Mouse (Mus musculus) embryonic facial prominence, embryonic 13.5 days (tissue): ENCODE measurements around the gene Slc35f6. TPM values are rescaled to one million over a fixed set of nuclear protein-coding genes. Genes with fewer than 3 reads are reported as not detected.

Source experiments
- ATAC-seq: fragments of 200-750 bp; cut with Nextera tagmentation; 2 replicates; pipeline ENCODE4 v1.8.0; 2017; ENCODE audit warnings: low read depth; ENCODE audit not compliant: insufficient number of reproducible peaks, insufficient read depth, low FRiP score, low TSS enrichment
- H3K27ac ChIP-seq: fragments of 300-500 bp; sonication (generic); 2 replicates; pipeline ENCODE4 v1.5.1; 2015; ENCODE audit warnings: moderate library complexity, mild to moderate bottlenecking, inconsistent platforms
- H3K27me3 ChIP-seq: fragments of 300-500 bp; sonication (generic); 2 replicates; pipeline ENCODE4 v1.6.1; 2015; ENCODE audit warnings: mild to moderate bottlenecking, inconsistent platforms
- H3K36me3 ChIP-seq: fragments of 300-500 bp; sonication (generic); 2 replicates; pipeline ENCODE4 v1.6.1; 2015; ENCODE audit warnings: mild to moderate bottlenecking, inconsistent platforms
- H3K4me1 ChIP-seq: fragments of 300-500 bp; sonication (generic); 2 replicates; pipeline ENCODE4 v1.6.1; 2015; ENCODE audit warnings: inconsistent platforms
- H3K4me2 ChIP-seq: fragments of 300-500 bp; sonication (generic); 2 replicates; pipeline ENCODE4 v1.6.1; 2015; ENCODE audit warnings: moderate library complexity, mild to moderate bottlenecking, inconsistent platforms
- H3K4me3 ChIP-seq: fragments of 300-500 bp; sonication (generic); 2 replicates; pipeline ENCODE4 v1.5.1; 2015; ENCODE audit warnings: mild to moderate bottlenecking, inconsistent platforms
- H3K9ac ChIP-seq: fragments of 300-500 bp; sonication (generic); 2 replicates; pipeline ENCODE4 v1.6.1; 2015; ENCODE audit warnings: mild to moderate bottlenecking, inconsistent platforms
- H3K9me3 ChIP-seq: fragments of 300-500 bp; sonication (generic); 2 replicates; pipeline ENCODE4 v1.6.1; 2016; ENCODE audit warnings: inconsistent platforms
- whole genome bisulfite sequencing: fragments of 180-500 bp; shearing (Covaris S2); methylation state at CpG from one replicate; pipeline ENCODE4 v1.1.7; 2015; ENCODE audit warnings: mixed read lengths; 5-methylcytosine and 5-hydroxymethylcytosine counted together
- polyA plus RNA-seq: library from polyadenylated mRNA; unstranded; fragments of >200 nt; fragmentation: Nextera tagmentation; extraction: Ambion mirVana; gene quantifications from 2 replicates; pipeline ENCODE4 v1.2.1, GENCODE M21; 2015

Gene Slc35f6
- polyA plus RNA-seq, 1 experiment from 2014 or later: 25.0 TPM

GRCm38 (mm10) chr5:30638041-30638440 is 9.7 kb upstream of the Slc35f6 start:
- Histone ChIP-seq H3K27ac (no peak overlapping the region), H3K4me1 (no peaks in the 10 kb centered on the region), H3K9me3 (no peaks in the 10 kb centered on the region), H3K9ac (no peak overlapping the region), H3K36me3 (no peaks in the 10 kb centered on the region), H3K27me3 (peaks cover 3% of the 10 kb centered on the region; the same call in 1 of the 2 replicates), H3K4me3 (no peak overlapping the region), H3K4me2 (no peak overlapping the region)
- 2% methylated on average over 6 of the region's 6 CpGs for WGBS
- ATAC-seq: no peak

- Histone ChIP-seq H3K27me3 (peaks cover 3% of the 10 kb centered on the region; the same call in 1 of the 2 replicates), H3K4me3 (no peak overlapping the region), H3K27ac (no peak overlapping the region), H3K4me1 (peaks cover 10% of the 10 kb centered on the region), H3K9ac (no peak overlapping the region), H3K9me3 (no peaks in the 10 kb centered on the region), H3K36me3 (no peaks in the 10 kb centered on the region), H3K4me2 (no peak overlapping the region)
- WGBS: 61% methylated on average over 5 of the region's 5 CpGs
- no peak for ATAC-seq
Measured at GRCm38 (mm10) chr5:30643477-30644179, 4.1 kb upstream of the Slc35f6 start.

DNA sequence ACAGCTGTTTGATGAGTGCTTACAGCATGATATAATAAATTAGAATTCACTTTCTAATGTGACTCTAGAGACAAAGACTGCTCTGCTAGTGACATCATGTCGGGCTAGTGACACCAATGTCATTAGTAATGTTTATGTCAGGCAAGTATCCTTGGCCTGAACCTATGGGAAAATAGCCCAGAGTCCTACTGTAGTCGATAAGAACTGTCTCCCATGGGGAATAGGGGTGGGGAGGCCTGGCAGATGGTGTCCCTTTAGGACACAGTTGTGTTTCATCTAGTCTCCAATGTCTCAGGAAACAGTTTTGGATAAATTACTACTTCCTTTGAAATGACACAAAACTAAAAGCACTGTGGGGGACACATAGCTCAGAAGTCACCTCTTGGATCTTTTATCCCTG is 1.7 kb upstream of the Slc35f6 start:
- no peak overlapping the region for H3K27ac ChIP-seq
- H3K4me3 ChIP-seq: no peak overlapping the region
- H3K9ac ChIP-seq: no peak overlapping the region
- no peak for ATAC-seq
- 81% methylated on average over 2 of the region's 2 CpGs for WGBS
- H3K4me1 ChIP-seq: peaks cover 20% of the 10 kb centered on the region
- no peaks in the 10 kb centered on the region for H3K27me3 ChIP-seq
- no peak overlapping the region for H3K4me2 ChIP-seq
- H3K36me3 ChIP-seq: 0 out of 2 replicates have a peak, but pooled peaks cover 3% of the 10 kb centered on the region
- H3K9me3 ChIP-seq: no peaks in the 10 kb centered on the region

DNA sequence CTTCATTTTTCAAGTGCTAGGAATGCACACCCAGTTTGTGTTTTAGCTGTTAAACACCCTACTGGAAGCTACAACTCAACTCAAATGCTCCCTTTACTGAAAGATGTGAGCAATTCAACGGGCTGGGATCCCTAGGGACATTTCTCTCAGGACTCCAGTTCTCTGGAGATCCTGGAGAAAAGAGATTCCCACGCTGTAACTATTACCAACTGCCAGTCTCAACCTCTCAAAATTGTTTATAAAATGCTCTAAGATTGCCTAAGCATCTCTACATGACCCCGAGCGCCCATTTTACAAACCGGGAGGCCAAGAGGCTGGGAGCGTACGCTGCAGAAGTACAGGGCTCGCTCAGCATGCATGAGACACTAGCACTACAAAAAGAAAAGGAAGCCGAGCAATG is 337 bp upstream of the Slc35f6 start:
- Histone ChIP-seq H3K4me1 (peaks cover 20% of the 10 kb centered on the region), H3K4me2 (peak overlapping the region; percentile 93), H3K27ac (peak overlapping the region; percentile 64; the same call in 1 of the 2 replicates), H3K9me3 (no peaks in the 10 kb centered on the region), H3K4me3 (peak overlapping the region; percentile 85), H3K27me3 (no peaks in the 10 kb centered on the region), H3K36me3 (peaks cover 11% of the 10 kb centered on the region; the same call in 1 of the 2 replicates), H3K9ac (peak overlapping the region; percentile 82)
- no peak for ATAC-seq
- WGBS: 10% methylated on average over 9 of the region's 9 CpGs

- peaks cover 20% of the 10 kb centered on the region for H3K4me1 ChIP-seq
- H3K4me2 ChIP-seq: 0 out of 2 replicates have a peak overlapping the region, but pooled peaks have one; percentile 93
- no peaks in the 10 kb centered on the region for H3K9me3 ChIP-seq
- no peak overlapping the region for H3K4me3 ChIP-seq
- no peak overlapping the region for H3K27ac ChIP-seq
- no peaks in the 10 kb centered on the region for H3K27me3 ChIP-seq
- 0 out of 2 replicates have a peak overlapping the region, but pooled peaks have one; percentile 82 for H3K9ac ChIP-seq
- WGBS: 76% methylated on average over 4 of the region's 4 CpGs
- H3K36me3 ChIP-seq: peaks cover 13% of the 10 kb centered on the region; the same call in 1 of the 2 replicates
- ATAC-seq: no peak
Measured at GRCm38 (mm10) chr5:30649558-30649957, 1.8 kb downstream of the Slc35f6 start.

- WGBS: 86% methylated on average over 3 of the region's 3 CpGs
- no peaks in the 10 kb centered on the region for H3K27me3 ChIP-seq
- H3K4me3 ChIP-seq: no peak overlapping the region
- no peak overlapping the region for H3K4me2 ChIP-seq
- H3K9ac ChIP-seq: no peak overlapping the region
- no peak overlapping the region for H3K27ac ChIP-seq
- ATAC-seq: no peak
- H3K9me3 ChIP-seq: no peaks in the 10 kb centered on the region
- H3K36me3 ChIP-seq: peaks cover 25% of the 10 kb centered on the region
- peaks cover 20% of the 10 kb centered on the region for H3K4me1 ChIP-seq
Measured at GRCm38 (mm10) chr5:30650756-30651155, 3.0 kb downstream of the Slc35f6 start.

DNA sequence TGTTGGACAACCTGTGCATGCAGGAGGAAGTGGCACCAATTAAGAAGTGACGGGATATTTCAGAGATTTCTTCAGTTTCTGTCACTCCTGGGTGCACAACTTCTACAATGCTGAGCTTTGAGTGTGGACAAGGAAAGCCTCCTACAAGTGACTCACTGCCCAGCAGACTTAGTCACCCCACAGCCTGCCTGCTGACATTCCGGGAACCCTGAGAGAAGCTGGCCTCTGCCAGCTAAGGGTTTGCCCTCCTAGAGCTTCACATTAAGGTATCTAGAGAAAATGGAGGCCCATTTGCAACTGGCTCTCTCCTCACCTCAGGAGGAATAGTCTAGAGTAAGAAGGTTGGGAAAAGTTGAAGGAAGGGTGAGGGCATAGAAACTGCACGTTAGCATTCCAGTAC is 3.8 kb downstream of the Slc35f6 start:
- 89% methylated on average over 3 of the region's 3 CpGs for WGBS
- no peak overlapping the region for H3K4me3 ChIP-seq
- ATAC-seq: no peak

GRCm38 (mm10) chr5:30653246-30653645 is 5.5 kb downstream of the Slc35f6 start:
- Histone ChIP-seq H3K9ac (no peak overlapping the region), H3K36me3 (peaks cover 49% of the 10 kb centered on the region), H3K27ac (no peak overlapping the region), H3K4me1 (peaks cover 13% of the 10 kb centered on the region), H3K4me2 (no peak overlapping the region), H3K9me3 (no peaks in the 10 kb centered on the region), H3K27me3 (no peaks in the 10 kb centered on the region), H3K4me3 (no peak overlapping the region)
- WGBS: 78% methylated on average over 6 of the region's 6 CpGs
- no peak for ATAC-seq

More for the DNA sequence above, 3.8 kb downstream of the Slc35f6 start:
- H3K4me2 ChIP-seq: no peak overlapping the region
- no peaks in the 10 kb centered on the region for H3K9me3 ChIP-seq
- H3K27me3 ChIP-seq: no peaks in the 10 kb centered on the region
- no peak overlapping the region for H3K27ac ChIP-seq
- H3K36me3 ChIP-seq: peaks cover 33% of the 10 kb centered on the region
- H3K9ac ChIP-seq: no peak overlapping the region
- peaks cover 20% of the 10 kb centered on the region for H3K4me1 ChIP-seq

GRCm38 (mm10) chr5:30655042-30655441 is 7.3 kb downstream of the Slc35f6 start:
- Histone ChIP-seq H3K9me3 (no peaks in the 10 kb centered on the region), H3K4me3 (no peak overlapping the region), H3K4me2 (no peak overlapping the region), H3K9ac (no peak overlapping the region), H3K36me3 (peaks cover 58% of the 10 kb centered on the region), H3K4me1 (no peaks in the 10 kb centered on the region), H3K27ac (no peak overlapping the region), H3K27me3 (no peaks in the 10 kb centered on the region)
- ATAC-seq: no peak
- 81% methylated on average over 8 of the region's 8 CpGs for WGBS

- H3K9me3 ChIP-seq: no peaks in the 10 kb centered on the region
- no peak overlapping the region for H3K27ac ChIP-seq
- H3K4me2 ChIP-seq: no peak overlapping the region
- H3K9ac ChIP-seq: no peak overlapping the region
- ATAC-seq: no peak
- 90% methylated on average over 6 of the region's 6 CpGs for WGBS
- H3K27me3 ChIP-seq: no peaks in the 10 kb centered on the region
- H3K4me3 ChIP-seq: no peak overlapping the region
- H3K4me1 ChIP-seq: no peaks in the 10 kb centered on the region
- H3K36me3 ChIP-seq: peaks cover 58% of the 10 kb centered on the region
Measured at GRCm38 (mm10) chr5:30655526-30656195, 7.9 kb downstream of the Slc35f6 start.

DNA sequence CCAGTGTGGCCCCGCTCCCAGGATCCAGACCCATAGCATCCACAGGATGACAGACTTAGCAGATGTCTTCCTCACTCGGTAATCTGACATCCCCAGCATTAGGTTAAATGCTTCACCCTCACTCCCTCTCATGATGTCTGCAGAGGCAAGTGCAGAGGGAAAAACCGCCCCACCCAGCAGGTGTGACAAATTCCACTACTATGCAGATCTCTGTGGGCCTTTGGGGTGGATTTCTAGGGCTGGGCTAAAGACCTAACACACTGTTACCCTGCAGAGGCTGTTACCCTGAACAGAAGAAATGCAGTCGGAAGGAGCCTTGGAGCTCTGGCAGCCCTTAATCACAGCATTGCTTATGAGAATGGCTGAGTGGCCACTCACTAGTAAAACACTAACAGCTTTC is 11.3 kb downstream of the Slc35f6 start:
- Histone ChIP-seq H3K9me3 (no peaks in the 10 kb centered on the region), H3K36me3 (peaks cover 47% of the 10 kb centered on the region), H3K9ac (no peak overlapping the region), H3K4me2 (no peak overlapping the region), H3K4me3 (no peak overlapping the region), H3K4me1 (no peaks in the 10 kb centered on the region), H3K27me3 (no peaks in the 10 kb centered on the region), H3K27ac (no peak overlapping the region)
- ATAC-seq: no peak
- 75% methylated on average over 4 of the region's 4 CpGs for WGBS

- no peak overlapping the region for H3K4me2 ChIP-seq
Measured at GRCm38 (mm10) chr5:30660278-30660677, 12.5 kb downstream of the Slc35f6 start.

More at GRCm38 (mm10) chr5:30660278-30660677, 12.5 kb downstream of the Slc35f6 start:
- 80% methylated on average over 1 of the region's 1 CpGs for WGBS
- H3K27me3 ChIP-seq: no peaks in the 10 kb centered on the region
- H3K9me3 ChIP-seq: no peaks in the 10 kb centered on the region
- no peaks in the 10 kb centered on the region for H3K4me1 ChIP-seq
- no peak overlapping the region for H3K9ac ChIP-seq
- ATAC-seq: no peak
- H3K4me3 ChIP-seq: no peak overlapping the region
- peaks cover 38% of the 10 kb centered on the region for H3K36me3 ChIP-seq
- no peak overlapping the region for H3K27ac ChIP-seq
